Mouse (Mus musculus) midbrain, embryonic 12.5 days (tissue): ENCODE results near the gene Pradc1. TPM values are rescaled to one million over a fixed set of nuclear protein-coding genes. Genes with fewer than 3 reads are reported as not detected.

Experiments
- ATAC-seq: fragments of 200-750 bp; cut with Nextera tagmentation; 2 replicates; pipeline ENCODE4 v1.8.0; 2017; ENCODE audit warnings: low read depth, moderate TSS enrichment, moderate library complexity; ENCODE audit not compliant: low FRiP score
- H3K27ac ChIP-seq: fragments of 300-500 bp; sonication (generic); replicated peaks from 2 replicates; pipeline ENCODE4 v1.5.1; 2016; ENCODE audit warnings: mild to moderate bottlenecking
- H3K27me3 ChIP-seq: fragments of 300-500 bp; sonication (generic); 2 replicates; pipeline ENCODE4 v1.6.1; 2016; ENCODE audit warnings: mild to moderate bottlenecking
- H3K36me3 ChIP-seq: fragments of 300-500 bp; sonication (generic); 2 replicates; pipeline ENCODE4 v1.6.1; 2016
- H3K4me1 ChIP-seq: fragments of 300-500 bp; sonication (generic); 2 replicates; pipeline ENCODE4 v1.6.1; 2016
- H3K4me2 ChIP-seq: fragments of 300-500 bp; sonication (generic); replicated peaks from 2 replicates; pipeline ENCODE4 v1.6.1; 2016; ENCODE audit warnings: mild to moderate bottlenecking, moderate library complexity
- H3K4me3 ChIP-seq: fragments of 300-500 bp; sonication (generic); 2 replicates; pipeline ENCODE4 v1.5.1; 2016; ENCODE audit warnings: mild to moderate bottlenecking
- H3K9ac ChIP-seq: fragments of 300-500 bp; sonication (generic); replicated peaks from 2 replicates; pipeline ENCODE4 v1.6.1; 2016; ENCODE audit warnings: mild to moderate bottlenecking, moderate library complexity
- H3K9me3 ChIP-seq: fragments of 300-500 bp; sonication (generic); 2 replicates; pipeline ENCODE4 v1.6.1; 2016; ENCODE audit warnings: mild to moderate bottlenecking
- WGBS: fragments of 180-500 bp; shearing (Covaris S2); methylation state at CpG from one replicate; pipeline ENCODE4 v1.1.7; 2016; 5-methylcytosine and 5-hydroxymethylcytosine counted together
- polyA plus RNA-seq: library from polyadenylated mRNA; unstranded; fragments of >200 nt; fragmentation: Nextera tagmentation; extraction: Ambion mirVana; gene quantifications from 2 replicates; pipeline ENCODE4 v1.2.1, GENCODE M21; 2016

The Pradc1 gene
- polyA plus RNA-seq, 1 experiment from 2014 or later = 29.4 TPM

DNA sequence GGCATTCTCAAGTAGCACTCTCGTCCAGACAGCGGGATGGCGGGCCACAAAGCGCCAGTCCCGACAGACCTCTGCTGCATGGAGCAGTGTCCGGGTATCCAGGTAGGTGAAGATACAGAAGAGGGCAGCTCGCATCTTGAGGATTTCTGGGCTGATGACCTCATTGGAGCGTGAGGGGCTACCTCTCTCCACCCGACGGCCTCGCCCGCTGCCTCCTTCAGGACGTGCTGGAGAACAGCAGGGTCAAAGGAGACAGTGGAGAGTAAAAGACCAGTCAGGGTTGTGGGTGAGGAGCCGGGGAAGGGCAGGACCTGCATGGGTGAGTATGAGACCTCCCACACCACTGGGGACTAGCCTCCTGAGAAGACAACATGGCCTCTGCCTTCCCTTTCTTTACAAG is 26.6 kb upstream of the Pradc1 start:
- H3K27ac ChIP-seq = no peak overlapping the region
- no peaks in the 10 kb centered on the region; the same call in 1 of the 2 replicates for H3K36me3 ChIP-seq
- no peaks in the 10 kb centered on the region for H3K4me1 ChIP-seq
- peaks cover 27% of the 10 kb centered on the region for H3K27me3 ChIP-seq
- ATAC-seq = no peak
- 38% methylated on average over 14 of the region's 14 CpGs for WGBS
- H3K4me3 ChIP-seq = no peak overlapping the region
- no peak overlapping the region for H3K4me2 ChIP-seq
- no peaks in the 10 kb centered on the region for H3K9me3 ChIP-seq
- H3K9ac ChIP-seq = no peak overlapping the region

DNA sequence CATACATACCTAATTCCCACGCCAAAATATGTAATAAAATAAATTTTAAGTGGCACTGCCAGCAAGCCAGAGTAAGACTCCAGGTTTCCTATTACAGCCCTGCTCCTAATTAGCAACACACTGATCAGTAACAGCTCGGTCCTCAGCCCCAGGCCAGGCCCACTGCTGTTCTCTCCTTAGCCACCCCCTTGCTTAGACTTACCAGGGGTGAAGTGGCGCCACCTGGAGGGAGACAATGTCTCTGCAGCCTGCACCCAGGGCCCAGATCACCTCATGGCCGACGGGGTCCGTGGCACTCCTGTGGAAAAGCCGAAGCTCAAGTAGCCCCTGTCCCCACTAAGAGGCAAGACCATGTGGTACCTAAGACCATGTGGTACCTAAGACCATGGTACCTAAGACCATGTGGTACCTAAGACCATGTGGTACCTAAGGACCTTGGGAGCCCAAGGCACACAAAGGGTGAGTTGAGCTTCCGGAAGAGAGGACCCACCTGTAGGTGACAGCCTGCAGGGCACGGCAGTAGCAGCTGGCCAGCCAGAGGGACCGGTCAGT is 25.7 kb upstream of the Pradc1 start:
- peaks cover 17% of the 10 kb centered on the region for H3K27me3 ChIP-seq
- H3K27ac ChIP-seq = no peak overlapping the region
- no peak overlapping the region for H3K9ac ChIP-seq
- H3K36me3 ChIP-seq = no peaks in the 10 kb centered on the region; the same call in 1 of the 2 replicates
- H3K9me3 ChIP-seq = no peaks in the 10 kb centered on the region
- ATAC-seq = peak; percentile 49; the same call in 1 of the 2 replicates
- no peak overlapping the region for H3K4me2 ChIP-seq
- H3K4me1 ChIP-seq = no peaks in the 10 kb centered on the region
- 47% methylated on average over 10 of the region's 10 CpGs for WGBS
- H3K4me3 ChIP-seq = no peak overlapping the region

- Histone ChIP-seq H3K27me3 (peaks cover 9% of the 10 kb centered on the region), H3K4me3 (no peak overlapping the region), H3K36me3 (no peaks in the 10 kb centered on the region; the same call in 1 of the 2 replicates), H3K9ac (no peak overlapping the region), H3K27ac (no peak overlapping the region), H3K4me2 (no peak overlapping the region), H3K4me1 (peaks cover 3% of the 10 kb centered on the region; the same call in 1 of the 2 replicates), H3K9me3 (no peaks in the 10 kb centered on the region)
- ATAC-seq = no peak
- WGBS = 92% methylated on average over 3 of the region's 3 CpGs
Observed at GRCm38 (mm10) chr6:85475581-85475980, 23.8 kb upstream of the Pradc1 start.

DNA sequence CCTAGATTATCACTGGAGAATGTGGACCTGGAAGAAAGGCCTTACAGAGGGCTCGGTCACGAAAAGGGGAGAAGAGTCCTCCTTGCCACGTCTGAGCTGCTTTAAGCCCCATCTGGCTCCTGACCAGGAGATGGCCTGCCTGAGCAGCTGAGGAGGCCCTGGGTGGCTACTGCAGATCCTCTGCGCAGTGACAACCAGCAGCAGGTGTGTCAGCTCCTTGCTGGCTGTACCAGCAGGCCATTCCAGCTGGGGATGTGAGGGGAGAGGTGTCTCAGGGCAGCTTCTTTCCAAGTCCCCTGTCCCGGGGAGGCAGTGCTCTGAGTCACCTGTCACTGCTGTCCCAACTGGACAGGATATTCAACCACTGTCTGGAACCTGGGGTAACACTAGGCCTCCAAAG is 20.8 kb upstream of the Pradc1 start:
- Histone ChIP-seq H3K4me3 (no peak overlapping the region), H3K4me1 (peaks cover 3% of the 10 kb centered on the region; the same call in 1 of the 2 replicates), H3K9me3 (no peaks in the 10 kb centered on the region), H3K36me3 (peaks cover 24% of the 10 kb centered on the region), H3K27me3 (peaks cover 2% of the 10 kb centered on the region; the same call in 1 of the 2 replicates), H3K27ac (no peak overlapping the region), H3K9ac (no peak overlapping the region), H3K4me2 (no peak overlapping the region)
- ATAC-seq = no peak
- WGBS = 50% methylated on average over 5 of the region's 5 CpGs

DNA sequence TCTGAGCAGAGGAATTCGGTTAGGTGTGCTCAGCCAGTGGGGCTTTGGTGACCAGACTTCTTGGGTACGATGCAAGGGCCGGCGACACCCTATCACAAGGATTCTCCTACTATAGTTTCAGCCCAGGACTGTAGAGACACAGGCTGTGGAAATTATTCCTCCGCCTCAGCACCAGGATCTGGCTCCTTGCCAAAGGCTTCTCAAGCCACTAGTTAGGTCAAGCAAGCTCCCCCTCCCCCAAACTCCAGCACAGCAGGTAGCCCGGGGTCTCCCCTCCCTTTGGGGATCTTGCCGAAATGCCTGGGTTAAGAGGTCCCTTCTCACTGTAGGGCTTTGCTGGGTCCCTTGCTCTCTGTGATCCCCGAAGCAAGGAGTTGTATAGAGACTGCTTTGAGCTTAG is 20.2 kb upstream of the Pradc1 start:
- WGBS = 66% methylated on average over 8 of the region's 8 CpGs
- H3K4me1 ChIP-seq = peaks cover 3% of the 10 kb centered on the region; the same call in 1 of the 2 replicates
- H3K9ac ChIP-seq = no peak overlapping the region

DNA sequence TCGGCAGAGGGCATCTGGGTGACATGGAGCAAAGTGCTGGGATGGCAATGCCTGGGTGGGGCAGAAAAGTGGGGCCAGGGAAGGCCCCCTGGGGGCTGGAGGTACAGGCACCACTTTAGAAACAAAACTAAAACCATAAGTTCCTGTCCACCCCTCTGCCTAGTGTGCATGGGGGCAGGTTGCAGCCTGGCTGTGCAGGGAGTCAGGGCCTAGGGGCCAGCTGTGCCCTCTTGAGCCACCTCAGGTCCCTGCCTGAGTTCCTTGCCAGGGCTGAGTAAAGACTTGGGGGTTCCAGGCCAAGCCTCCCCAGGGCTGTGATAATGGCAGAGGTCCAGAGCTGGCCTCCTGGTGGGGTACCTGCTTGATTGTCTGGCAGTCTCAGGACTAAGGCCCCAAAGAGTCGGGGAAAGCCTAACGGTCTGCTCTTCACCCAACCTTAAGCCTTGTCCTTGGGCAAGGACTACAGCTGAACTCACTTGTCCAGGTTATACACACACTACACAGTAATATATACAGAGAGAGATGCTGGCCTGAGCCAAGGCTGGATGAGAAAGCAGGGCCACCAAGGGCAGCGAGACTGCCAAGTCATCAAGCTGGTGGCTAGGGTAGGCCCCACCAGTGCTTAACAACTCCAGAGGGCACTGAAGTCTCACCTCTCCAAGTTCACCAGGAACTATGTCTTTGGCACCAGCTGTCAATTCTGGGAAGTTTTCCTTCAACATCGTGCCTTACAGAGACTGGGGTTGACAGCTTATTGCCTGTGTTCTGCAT is 18.1 kb upstream of the Pradc1 start:
- H3K4me3 ChIP-seq = no peak overlapping the region
- 77% methylated on average over 5 of the region's 5 CpGs for WGBS
- no peak for ATAC-seq
- H3K9ac ChIP-seq = no peak overlapping the region
- H3K27me3 ChIP-seq = no peaks in the 10 kb centered on the region
- H3K4me2 ChIP-seq = no peak overlapping the region
- peaks cover 3% of the 10 kb centered on the region; the same call in 1 of the 2 replicates for H3K4me1 ChIP-seq
- H3K36me3 ChIP-seq = peaks cover 51% of the 10 kb centered on the region
- no peaks in the 10 kb centered on the region for H3K9me3 ChIP-seq
- H3K27ac ChIP-seq = no peak overlapping the region

More for the DNA sequence above, 20.2 kb upstream of the Pradc1 start:
- Histone ChIP-seq H3K27ac (no peak overlapping the region), H3K9me3 (no peaks in the 10 kb centered on the region), H3K27me3 (no peaks in the 10 kb centered on the region), H3K36me3 (peaks cover 30% of the 10 kb centered on the region), H3K4me3 (no peak overlapping the region), H3K4me2 (no peak overlapping the region)
- no peak for ATAC-seq

- no peaks in the 10 kb centered on the region for H3K27me3 ChIP-seq
- H3K27ac ChIP-seq = no peak overlapping the region
- H3K36me3 ChIP-seq = peaks cover 94% of the 10 kb centered on the region
- ATAC-seq = no peak
- H3K4me1 ChIP-seq = no peaks in the 10 kb centered on the region
- H3K4me2 ChIP-seq = no peak overlapping the region
- no peak overlapping the region for H3K9ac ChIP-seq
- H3K9me3 ChIP-seq = no peaks in the 10 kb centered on the region
- no peak overlapping the region for H3K4me3 ChIP-seq
Observed at GRCm38 (mm10) chr6:85465381-85465780, 13.6 kb upstream of the Pradc1 start.

GRCm38 (mm10) chr6:85459621-85460020 is 7.9 kb upstream of the Pradc1 start:
- H3K9me3 ChIP-seq = no peaks in the 10 kb centered on the region
- H3K27ac ChIP-seq = no peak overlapping the region
- no peak overlapping the region for H3K4me3 ChIP-seq
- H3K4me2 ChIP-seq = no peak overlapping the region
- H3K9ac ChIP-seq = no peak overlapping the region
- H3K27me3 ChIP-seq = no peaks in the 10 kb centered on the region
- H3K36me3 ChIP-seq = peaks cover 56% of the 10 kb centered on the region
- WGBS = 91% methylated on average over 2 of the region's 2 CpGs
- no peak for ATAC-seq
- peaks cover 15% of the 10 kb centered on the region for H3K4me1 ChIP-seq

- 0 out of 2 replicates have a peak overlapping the region, but pooled peaks have one; percentile 86 for H3K27ac ChIP-seq
- H3K36me3 ChIP-seq = no peaks in the 10 kb centered on the region
- peak overlapping the region; percentile 73 for H3K4me3 ChIP-seq
- H3K4me2 ChIP-seq = peak overlapping the region; percentile 95
- H3K9me3 ChIP-seq = no peaks in the 10 kb centered on the region
- ATAC-seq = no peak
- H3K27me3 ChIP-seq = no peaks in the 10 kb centered on the region
- 15% methylated on average over 7 of the region's 7 CpGs for WGBS
- peak overlapping the region; percentile 89 for H3K9ac ChIP-seq
- peaks cover 42% of the 10 kb centered on the region for H3K4me1 ChIP-seq
Observed at GRCm38 (mm10) chr6:85452816-85453215, 1.0 kb upstream of the Pradc1 start.

DNA sequence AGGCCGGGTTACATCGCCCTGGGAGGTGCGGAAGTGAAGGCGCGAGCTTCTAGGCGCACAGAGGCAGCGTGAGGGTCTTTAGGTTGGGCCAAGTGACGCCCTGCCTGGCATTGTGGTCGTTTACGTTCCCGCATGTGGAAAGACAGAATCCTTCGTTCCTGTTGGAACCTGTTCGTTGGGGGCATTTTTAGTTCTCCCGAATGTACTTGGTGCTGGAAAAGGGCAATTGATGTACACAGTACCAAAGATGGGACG is 568 bp upstream of the Pradc1 start:
- Histone ChIP-seq H3K9me3 (no peaks in the 10 kb centered on the region), H3K4me1 (peaks cover 42% of the 10 kb centered on the region), H3K36me3 (no peaks in the 10 kb centered on the region), H3K4me3 (peak overlapping the region; percentile 73), H3K9ac (peak overlapping the region; percentile 89), H3K27me3 (no peaks in the 10 kb centered on the region), H3K4me2 (peak overlapping the region; percentile 95), H3K27ac (peak overlapping the region; percentile 86)
- 0% methylated on average over 15 of the region's 15 CpGs for WGBS
- ATAC-seq = no peak

GRCm38 (mm10) chr6:85450697-85451663 is 790 bp downstream of the Pradc1 start, which contains the start of gene Cct7:
Gene Cct7 (plus strand): TSS chr6:85451514.
- H3K4me2 ChIP-seq = peak within 1 kb of the TSS; percentile 95
- ATAC-seq = peak; percentile 93
- peaks cover 34% of the 10 kb centered on the region for H3K4me1 ChIP-seq
- H3K27ac ChIP-seq = peak within 1 kb of the TSS; percentile 86
- peak within 1 kb of the TSS; percentile 89 for H3K9ac ChIP-seq
- no peaks in the 10 kb centered on the region for H3K27me3 ChIP-seq
- H3K36me3 ChIP-seq = peaks cover 8% of the 10 kb centered on the region
- 3% methylated on average over 94 of the region's 96 CpGs for WGBS
- peak within 1 kb of the TSS; percentile 73 for H3K4me3 ChIP-seq
- H3K9me3 ChIP-seq = no peaks in the 10 kb centered on the region
